Mouse (Mus musculus) Patski (cell line): Measurements from ENCODE around the gene Nebl. TPM values are rescaled to one million over a fixed set of nuclear protein-coding genes. Genes with fewer than 3 reads are reported as not detected.

ENCODE experiments used
- ATAC-seq: fragments of 100-300 bp; one replicate; pipeline ENCODE4 v1.8.0; 2021
- CTCF ChIA-PET: fragments of 350-600 bp; sonication (Branson Sonifier 250); formaldehyde crosslinking; loops from one replicate; lab custom pipeline; 2022; ENCODE audit warnings: inconsistent platforms; lab: Charles Lee
- POLR2A ChIA-PET: fragments of 350-600 bp; sonication (Branson Sonifier 250); formaldehyde crosslinking; loops from one replicate; lab custom pipeline; 2022; ENCODE audit warnings: antibody characterized with exemption, inconsistent platforms; lab: Charles Lee
- DNase-seq: peaks from one replicate; pipeline ENCODE4 v3.0.0-alpha.2; 2011; ENCODE audit warnings: low read depth, low spot score
- H3K27me3 ChIP-seq: fragments of 371-371 bp; one replicate; pipeline ENCODE4 v1.5.1; 2021
- CTCF ChIP-seq: fragments of 100-300 bp; IDR thresholded peaks from one replicate; pipeline ENCODE4 v1.5.1; 2021
- in situ Hi-C: fragments of 300-500 bp; cut with MboI; formaldehyde crosslinking; loops from 3 replicates; pipeline ENCODE4 v1.11.1; 2018; ENCODE audit warnings: low pct_unique_long_range_greater_than_20kb, mixed read lengths
- polyA plus RNA-seq: library from polyadenylated mRNA; unstranded; gene quantifications from one replicate; pipeline ENCODE4 v1.2.3, GENCODE M21; 2021

The Nebl gene
- polyA plus RNA-seq, 1 experiment from 2014 or later: 0.33 TPM

- POLR2A ChIA-PET: no interaction called here
Measured at GRCm38 (mm10) chr2:17672156-17672555, 59.1 kb downstream of the Nebl start.

GRCm38 (mm10) chr2:17671566-17671965, 59.7 kb downstream of the Nebl start:
- in situ Hi-C loops: no loop called here
- TF ChIP-seq CTCF: no peak
- H3K27me3 ChIP-seq: no peaks in the 10 kb centered on the region
- CTCF ChIA-PET: no interaction called here
- ATAC-seq (no peak), DNase-seq (no peak)
- POLR2A ChIA-PET: no interaction called here

More at GRCm38 (mm10) chr2:17672156-17672555, 59.1 kb downstream of the Nebl start:
- ATAC-seq (no peak), DNase-seq (no peak)
- no peaks in the 10 kb centered on the region for H3K27me3 ChIP-seq
- no peak for TF ChIP-seq CTCF
- CTCF ChIA-PET: interaction anchor here (0.8 to 1.2 kb wide), 2 partner anchors 9 to 13 kb away, joined by 3 to 4 read pairs; no protein-coding TSS in a partner anchor
- in situ Hi-C loops: no loop called here

GRCm38 (mm10) chr2:17669953-17670352, 61.3 kb downstream of the Nebl start:
- no peak for DNase-seq
- in situ Hi-C loops: no loop called here
- ChIA-PET CTCF (interaction anchor here (1.2 kb wide), 1 partner anchor 32 kb away, joined by 3 read pairs; no protein-coding TSS in a partner anchor), POLR2A (no interaction called here)
- no peak for TF ChIP-seq CTCF
- ATAC-seq: no peak
- no peaks in the 10 kb centered on the region for H3K27me3 ChIP-seq

GRCm38 (mm10) chr2:17669000-17669399, 62.3 kb downstream of the Nebl start:
- in situ Hi-C loops: no loop called here
- DNase-seq: no peak
- H3K27me3 ChIP-seq: no peaks in the 10 kb centered on the region
- TF ChIP-seq CTCF: no peak
- CTCF ChIA-PET: interaction anchor here (1.2 kb wide), 1 partner anchor 32 kb away, joined by 3 read pairs; no protein-coding TSS in a partner anchor
- no peak for ATAC-seq
- POLR2A ChIA-PET: no interaction called here

- no peak for ATAC-seq
- POLR2A ChIA-PET: no interaction called here
- in situ Hi-C loops: no loop called here
- H3K27me3 ChIP-seq: no peaks in the 10 kb centered on the region
- DNase-seq: no peak
- CTCF ChIA-PET: no interaction called here
- no peak for TF ChIP-seq CTCF
Measured at GRCm38 (mm10) chr2:17658176-17658575, 73.1 kb downstream of the Nebl start.

GRCm38 (mm10) chr2:17650147-17650834, 81.0 kb downstream of the Nebl start:
- in situ Hi-C loops: no loop called here
- ChIA-PET CTCF (no interaction called here), POLR2A (no interaction called here)
- no peaks in the 10 kb centered on the region for H3K27me3 ChIP-seq
- peak; percentile 76 for ATAC-seq
- no peak for TF ChIP-seq CTCF
- peak; percentile 10 for DNase-seq

- ATAC-seq (peak; percentile 39), DNase-seq (no peak)
- ChIA-PET CTCF (no interaction called here), POLR2A (no interaction called here)
- no peaks in the 10 kb centered on the region for H3K27me3 ChIP-seq
- in situ Hi-C loops: loop anchor here (10.0 to 25.0 kb wide), 3 partner anchors 225 to 563 kb away; no protein-coding TSS in a partner anchor
- TF ChIP-seq CTCF: no peak
Measured at GRCm38 (mm10) chr2:17649728-17650127, 81.5 kb downstream of the Nebl start.

GRCm38 (mm10) chr2:17644282-17645262, 86.7 kb downstream of the Nebl start:
- TF ChIP-seq CTCF: peak; percentile 84
- POLR2A ChIA-PET: interaction anchor here (0.7 kb wide), 1 partner anchor 349 kb away, joined by 3 read pairs; no protein-coding TSS in a partner anchor
- DNase-seq (no peak), ATAC-seq (peak; percentile 74)
- in situ Hi-C loops: loop anchor here (5.0 to 25.0 kb wide), 4 partner anchors 198 to 568 kb away; no protein-coding TSS in a partner anchor
- H3K27me3 ChIP-seq: peaks cover 2% of the 10 kb centered on the region
- CTCF ChIA-PET: interaction anchor here (0.7 to 1.7 kb wide), 3 partner anchors 196 to 215 kb away, joined by 3 to 7 read pairs (median 3); no protein-coding TSS in a partner anchor

GRCm38 (mm10) chr2:17643869-17644268, 87.4 kb downstream of the Nebl start:
- CTCF ChIA-PET: no interaction called here
- TF ChIP-seq CTCF: no peak
- DNase-seq (no peak), ATAC-seq (no peak)
- in situ Hi-C loops: loop anchor here (5.0 to 25.0 kb wide), 4 partner anchors 198 to 568 kb away; no protein-coding TSS in a partner anchor
- peaks cover 7% of the 10 kb centered on the region for H3K27me3 ChIP-seq
- POLR2A ChIA-PET: no interaction called here

GRCm38 (mm10) chr2:17642770-17643169, 88.5 kb downstream of the Nebl start:
- in situ Hi-C loops: loop anchor here (5.0 to 25.0 kb wide), 4 partner anchors 200 to 570 kb away; no protein-coding TSS in a partner anchor
- peaks cover 8% of the 10 kb centered on the region for H3K27me3 ChIP-seq
- DNase-seq: no peak
- POLR2A ChIA-PET: no interaction called here
- ATAC-seq: no peak
- CTCF ChIA-PET: no interaction called here
- TF ChIP-seq CTCF: no peak
